ENCODE assay signal across 8 mouse cellular contexts in genomic region chr11:119387273-119387672, GRCm38 (mm10). TPM values are rescaled to one million over a fixed set of nuclear protein-coding genes. Genes with fewer than 3 reads are reported as not detected.
DNase-seq lines count a peak whose midpoint lies in the region; ATAC-seq and TF ChIP-seq lines count a peak whose summit lies in the region.
"Not testable (repeated sequence)": the region's sequence is repeated elsewhere in the genome, so short reads cannot be mapped to it uniquely, and the experiment has no call there.
"Had no signal": no experiment of that assay in that cellular context is flagged by ENCODE, and none has a peak within 500 bp of the region (broad histone marks: within the 10 kb centered on the region; RNA-seq: fewer than 3 reads in every experiment).

No protein-coding gene starts in this region.

- H3K27me3 ChIP-seq in heart, embryonic 11.5 days (ENCODE audit: control insufficient read depth, insufficient read depth, low read length); heart, embryonic 13.5 days (replicated peaks); heart, embryonic 15.5 days; heart, postnatal 0 days (ENCODE audit: control insufficient read depth, insufficient read depth, low read length): not testable (repeated sequence)

- not testable (repeated sequence) for H3K4me3 ChIP-seq in heart, embryonic 11.5 days (ENCODE audit: low read depth, low read length); heart, embryonic 13.5 days; heart, embryonic 15.5 days; heart, postnatal 0 days (ENCODE audit: low read depth, low read length)

- H3K4me1 ChIP-seq in heart, embryonic 11.5 days (ENCODE audit: control insufficient read depth, insufficient read depth, low read length): peaks cover 33% of the 10 kb centered on the region
- H3K4me1 ChIP-seq in heart, embryonic 13.5 days: peaks cover 49% of the 10 kb centered on the region
- peaks cover 43% of the 10 kb centered on the region for H3K4me1 ChIP-seq in heart, embryonic 15.5 days (replicated peaks)
- H3K4me1 ChIP-seq in heart, postnatal 0 days (ENCODE audit: control insufficient read depth, insufficient read depth): peaks cover 32% of the 10 kb centered on the region

- 4% methylated on average over 3 of the region's 3 CpGs for WGBS in heart, embryonic 11.5 days (ENCODE audit: insufficient replicate concordance)
- 1% methylated on average over 3 of the region's 3 CpGs for WGBS in heart, embryonic 13.5 days
- 11% methylated on average over 3 of the region's 3 CpGs for WGBS in heart, embryonic 15.5 days
- WGBS in heart, postnatal 0 days: 6% methylated on average over 3 of the region's 3 CpGs

- not testable (repeated sequence) for TF ChIP-seq CTCF in heart, postnatal 0 days (IDR thresholded peaks at IDR 0.05; ENCODE audit: low read depth)

- H3K9me3 ChIP-seq in heart, embryonic 11.5 days (replicated peaks; ENCODE audit: control insufficient read depth, low read length); heart, embryonic 13.5 days; heart, embryonic 15.5 days (replicated peaks); heart, postnatal 0 days (replicated peaks; ENCODE audit: control insufficient read depth, low read length): not testable (repeated sequence)

- not testable (repeated sequence) for ATAC-seq in heart, embryonic 11.5 days (replicated peaks; ENCODE audit: insufficient number of reproducible peaks, low FRiP score, low TSS enrichment); heart, embryonic 13.5 days (ENCODE audit: extremely low read depth, insufficient number of reproducible peaks, low FRiP score, low TSS enrichment); heart, embryonic 15.5 days (replicated peaks; ENCODE audit: insufficient number of reproducible peaks, insufficient read depth, low FRiP score, low read depth); heart, postnatal 0 days (ENCODE audit: insufficient read depth, low read depth)

- not testable (repeated sequence) for H3K9ac ChIP-seq in heart, embryonic 11.5 days (ENCODE audit: low read depth, low read length); heart, embryonic 13.5 days; heart, embryonic 15.5 days; heart, postnatal 0 days (replicated peaks; ENCODE audit: low read depth, low read length)

- peak overlapping the region; percentile 16; the same call in 1 of the 2 replicates for H3K4me2 ChIP-seq in heart, embryonic 11.5 days
- peak overlapping the region; percentile 30; the same call in 1 of the 2 replicates for H3K4me2 ChIP-seq in heart, embryonic 13.5 days
- H3K4me2 ChIP-seq in heart, embryonic 15.5 days; heart, postnatal 0 days (ENCODE audit: low read depth, low read length): not testable (repeated sequence)

- not testable (repeated sequence) for DNase-seq in heart, postnatal 0 days (ENCODE audit: low spot score)
- peak; percentile 57 for DNase-seq in ovary, adult 18-20 months (ENCODE audit: low spot score)
- DNase-seq in yolk sac, embryonic 10.5 days (ENCODE audit: low spot score): peak; percentile 50

- peak overlapping the region; percentile 68; the same call in 1 of the 2 replicates for H3K27ac ChIP-seq in heart, embryonic 11.5 days (ENCODE audit: low read depth, low read length)
- H3K27ac ChIP-seq in heart, embryonic 13.5 days (replicated peaks): peak overlapping the region; percentile 83
- peak overlapping the region; percentile 76 for H3K27ac ChIP-seq in heart, embryonic 15.5 days
- H3K27ac ChIP-seq in heart, postnatal 0 days (ENCODE audit: low read depth): peak overlapping the region; percentile 49

- not testable (repeated sequence) for H3K36me3 ChIP-seq in heart, embryonic 11.5 days (ENCODE audit: control insufficient read depth, insufficient read depth, low read length); heart, embryonic 13.5 days; heart, embryonic 15.5 days; heart, postnatal 0 days (replicated peaks; ENCODE audit: control insufficient read depth, insufficient read depth, low read length)

- not testable (repeated sequence) for TF ChIP-seq EP300 in heart, postnatal 0 days (IDR thresholded peaks at IDR 0.05; ENCODE audit: low read depth)

RNA-seq across cellular contexts. Expression of gene Rnf213, which starts 5.6 kb away (rescaled TPM):
- polyA plus RNA-seq in heart, embryonic 11.5 days (2014; fragmentation: Nextera tagmentation; extraction: Ambion mirVana): 10.4 and 11.0 TPM in 2 replicates
- 5.5 and 6.8 TPM in 2 replicates for polyA plus RNA-seq in heart, embryonic 13.5 days (2015; fragmentation: Nextera tagmentation; extraction: Ambion mirVana)
- 4.6 and 6.4 TPM in 2 replicates for polyA plus RNA-seq in heart, embryonic 15.5 days (2015; fragmentation: Nextera tagmentation; extraction: Ambion mirVana)
- 36.7 and 45.4 TPM in 2 replicates for total RNA-seq in heart, postnatal 0 days (2014; rRNA removed; ENCODE audit: low replicate concordance)
- 3.4 and 4.5 TPM in 2 replicates for polyA plus RNA-seq in heart, postnatal 0 days (2015; fragmentation: Nextera tagmentation; extraction: Ambion mirVana)

RNA-seq across cellular contexts. Expression of gene Slc26a11, which starts 31.9 kb away (rescaled TPM):
- 9.4 and 10.2 TPM in 2 replicates for polyA plus RNA-seq in heart, embryonic 11.5 days (2014; fragmentation: Nextera tagmentation; extraction: Ambion mirVana)
- 9.3 and 10.4 TPM in 2 replicates for polyA plus RNA-seq in heart, embryonic 13.5 days (2015; fragmentation: Nextera tagmentation; extraction: Ambion mirVana)
- polyA plus RNA-seq in heart, embryonic 15.5 days (2015; fragmentation: Nextera tagmentation; extraction: Ambion mirVana): 9.0 and 10.4 TPM in 2 replicates
- 4.0 and 4.4 TPM in 2 replicates for total RNA-seq in heart, postnatal 0 days (2014; rRNA removed; ENCODE audit: low replicate concordance)
- polyA plus RNA-seq in heart, postnatal 0 days (2015; fragmentation: Nextera tagmentation; extraction: Ambion mirVana): 5.2 and 7.0 TPM in 2 replicates
- total RNA-seq: MEL had no signal
- polyA plus RNA-seq: erythroblast, embryonic 14.5 days had no signal

RNA-seq across cellular contexts. Expression of gene Sgsh, which starts 31.9 kb away (rescaled TPM):
- 6.1 and 6.5 TPM in 2 replicates for polyA plus RNA-seq in heart, embryonic 11.5 days (2014; fragmentation: Nextera tagmentation; extraction: Ambion mirVana)
- 5.7 and 6.9 TPM in 2 replicates for polyA plus RNA-seq in heart, embryonic 13.5 days (2015; fragmentation: Nextera tagmentation; extraction: Ambion mirVana)
- polyA plus RNA-seq in heart, embryonic 15.5 days (2015; fragmentation: Nextera tagmentation; extraction: Ambion mirVana): 5.4 and 7.1 TPM in 2 replicates
- 3.1 and 14.8 TPM in 2 replicates for total RNA-seq in heart, postnatal 0 days (2014; rRNA removed; ENCODE audit: low replicate concordance)
- polyA plus RNA-seq in heart, postnatal 0 days (2015; fragmentation: Nextera tagmentation; extraction: Ambion mirVana): 4.7 and 6.5 TPM in 2 replicates
